Mouse (Mus musculus): ENCODE results near the gene Gm436. TPM values are rescaled to one million over a fixed set of nuclear protein-coding genes. Genes with fewer than 3 reads are reported as not detected.
A peak's percentile ranks its signal among the peaks of the same experiment; 100 is the strongest.

Gm436 gene
- not detected in 2 replicates for polyA plus RNA-seq (2014; fragmentation: Nextera tagmentation; extraction: Ambion mirVana)

- no peak within 1 kb of the TSS for H3K27ac ChIP-seq (ENCODE audit: low read depth, low read length)
- no peaks in the 10 kb centered on the region for H3K27me3 ChIP-seq (replicated peaks; ENCODE audit: control insufficient read depth, insufficient read depth, low read length)
- H3K4me2 ChIP-seq = no peak within 1 kb of the TSS
- H3K4me3 ChIP-seq (ENCODE audit: low read depth, low read length) = no peak within 1 kb of the TSS
- WGBS = 51% methylated on average over 2 of the region's 2 CpGs
- no peaks in the 10 kb centered on the region for H3K4me1 ChIP-seq (replicated peaks; ENCODE audit: control insufficient read depth, insufficient read depth, low read length)
- H3K9ac ChIP-seq (ENCODE audit: low read depth, low read length) = no peak within 1 kb of the TSS
- H3K36me3 ChIP-seq (ENCODE audit: control insufficient read depth, insufficient read depth, low read length) = no peaks in the 10 kb centered on the region
- H3K9me3 ChIP-seq (ENCODE audit: control insufficient read depth, low read length) = no peaks in the 10 kb centered on the region
- no peak for DNase-seq (ENCODE audit: low spot score)
- no peak for ATAC-seq (replicated peaks; ENCODE audit: low FRiP score)
Observed at GRCm38 (mm10) chr4:144686268-144686667, at the start of gene Gm436. Gm436 (minus strand) TSS chr4:144686368.

- Histone ChIP-seq H3K4me2 (no peak within 1 kb of the TSS), H3K4me3 (ENCODE audit: low read depth, low read length) (no peak within 1 kb of the TSS), H3K9me3 (ENCODE audit: control insufficient read depth, low read length) (0 out of 2 replicates have a peak, but pooled peaks cover 2% of the 10 kb centered on the region), H3K4me1 (replicated peaks; ENCODE audit: control insufficient read depth, insufficient read depth, low read length) (no peaks in the 10 kb centered on the region), H3K27ac (ENCODE audit: low read depth, low read length) (no peak within 1 kb of the TSS), H3K27me3 (replicated peaks; ENCODE audit: control insufficient read depth, insufficient read depth, low read length) (no peaks in the 10 kb centered on the region), H3K9ac (ENCODE audit: low read depth, low read length) (no peak within 1 kb of the TSS), H3K36me3 (ENCODE audit: control insufficient read depth, insufficient read depth, low read length) (no peaks in the 10 kb centered on the region)
- DNase-seq (ENCODE audit: low spot score) = no peak
- no peak for ATAC-seq (replicated peaks; ENCODE audit: low FRiP score)
- 83% methylated on average over 1 of the region's 1 CpGs for WGBS
Observed at GRCm38 (mm10) chr4:144721304-144721703, 35.1 kb upstream of the Gm436 start, which contains the start of gene Gm13178. Gm13178 (minus strand) TSS chr4:144721404.

- no peak overlapping the region for H3K4me3 ChIP-seq (ENCODE audit: low read depth, low read length)
- no peaks in the 10 kb centered on the region for H3K36me3 ChIP-seq (ENCODE audit: control insufficient read depth, insufficient read depth, low read length)
- 0 out of 2 replicates have a peak, but pooled peaks cover 2% of the 10 kb centered on the region for H3K9me3 ChIP-seq (ENCODE audit: control insufficient read depth, low read length)
- 93% methylated on average over 1 of the region's 1 CpGs for WGBS
- no peaks in the 10 kb centered on the region for H3K27me3 ChIP-seq (replicated peaks; ENCODE audit: control insufficient read depth, insufficient read depth, low read length)
- no peak overlapping the region for H3K4me2 ChIP-seq
- ATAC-seq (replicated peaks; ENCODE audit: low FRiP score) = no peak
- no peaks in the 10 kb centered on the region for H3K4me1 ChIP-seq (replicated peaks; ENCODE audit: control insufficient read depth, insufficient read depth, low read length)
- no peak overlapping the region for H3K27ac ChIP-seq (ENCODE audit: low read depth, low read length)
- no peak overlapping the region for H3K9ac ChIP-seq (ENCODE audit: low read depth, low read length)
- no peak for DNase-seq (ENCODE audit: low spot score)
Observed at GRCm38 (mm10) chr4:144719691-144720090, 33.5 kb upstream of the Gm436 start.

GRCm38 (mm10) chr4:144718288-144718687, 32.1 kb upstream of the Gm436 start:
- WGBS = 53% methylated on average over 1 of the region's 1 CpGs
- H3K9ac ChIP-seq (ENCODE audit: low read depth, low read length) = no peak overlapping the region
- H3K4me3 ChIP-seq (ENCODE audit: low read depth, low read length) = no peak overlapping the region
- ATAC-seq (replicated peaks; ENCODE audit: low FRiP score) = peak; percentile 38
- H3K27ac ChIP-seq (ENCODE audit: low read depth, low read length) = no peak overlapping the region
- no peaks in the 10 kb centered on the region for H3K36me3 ChIP-seq (ENCODE audit: control insufficient read depth, insufficient read depth, low read length)
- H3K4me2 ChIP-seq = no peak overlapping the region
- H3K4me1 ChIP-seq (replicated peaks; ENCODE audit: control insufficient read depth, insufficient read depth, low read length) = no peaks in the 10 kb centered on the region
- H3K9me3 ChIP-seq (ENCODE audit: control insufficient read depth, low read length) = 0 out of 2 replicates have a peak, but pooled peaks cover 2% of the 10 kb centered on the region
- DNase-seq (ENCODE audit: low spot score) = no peak
- no peaks in the 10 kb centered on the region for H3K27me3 ChIP-seq (replicated peaks; ENCODE audit: control insufficient read depth, insufficient read depth, low read length)

- Histone ChIP-seq H3K4me3 (ENCODE audit: low read depth, low read length) (no peak overlapping the region), H3K9me3 (ENCODE audit: control insufficient read depth, low read length) (peaks cover 3% of the 10 kb centered on the region), H3K4me1 (replicated peaks; ENCODE audit: control insufficient read depth, insufficient read depth, low read length) (no peaks in the 10 kb centered on the region), H3K9ac (ENCODE audit: low read depth, low read length) (no peak overlapping the region), H3K36me3 (ENCODE audit: control insufficient read depth, insufficient read depth, low read length) (no peaks in the 10 kb centered on the region), H3K4me2 (no peak overlapping the region), H3K27me3 (replicated peaks; ENCODE audit: control insufficient read depth, insufficient read depth, low read length) (no peaks in the 10 kb centered on the region), H3K27ac (ENCODE audit: low read depth, low read length) (no peak overlapping the region)
- ATAC-seq (replicated peaks; ENCODE audit: low FRiP score) = no peak
- no peak for DNase-seq (ENCODE audit: low spot score)
Observed at GRCm38 (mm10) chr4:144638263-144638662, 47.9 kb downstream of the Gm436 start.

Other genes with a start within 250 kb of the Gm436 start
- not detected in 2 replicates for gene 1700012P22Rik, start 247.6 kb downstream of the Gm436 start, polyA plus RNA-seq (2014; fragmentation: Nextera tagmentation; extraction: Ambion mirVana)
- gene Gm9944, start 233.1 kb downstream of the Gm436 start, polyA plus RNA-seq (2014; fragmentation: Nextera tagmentation; extraction: Ambion mirVana) = not detected in 2 replicates
- not detected in 2 replicates for gene Aadacl3, start 222.6 kb downstream of the Gm436 start, polyA plus RNA-seq (2014; fragmentation: Nextera tagmentation; extraction: Ambion mirVana)
- not detected in 2 replicates for gene 9430007A20Rik, start 166.5 kb downstream of the Gm436 start, polyA plus RNA-seq (2014; fragmentation: Nextera tagmentation; extraction: Ambion mirVana)
- not detected in 2 replicates for gene Gm13124, start 121.2 kb downstream of the Gm436 start, polyA plus RNA-seq (2014; fragmentation: Nextera tagmentation; extraction: Ambion mirVana)
- gene Aadacl4, start 72.7 kb downstream of the Gm436 start, polyA plus RNA-seq (2014; fragmentation: Nextera tagmentation; extraction: Ambion mirVana) = not detected in 2 replicates
- not detected in 2 replicates for gene Gm13178, start 35.0 kb upstream of the Gm436 start, polyA plus RNA-seq (2014; fragmentation: Nextera tagmentation; extraction: Ambion mirVana)
- not detected in 2 replicates for gene Gm438, start 100.2 kb upstream of the Gm436 start, polyA plus RNA-seq (2014; fragmentation: Nextera tagmentation; extraction: Ambion mirVana)
- 42.9 and 45.3 TPM in 2 replicates for gene Dhrs3, start 206.5 kb upstream of the Gm436 start, polyA plus RNA-seq (2014; fragmentation: Nextera tagmentation; extraction: Ambion mirVana)

Measured in liver, embryonic 11.5 days (tissue).